In the genomic region with DNA sequence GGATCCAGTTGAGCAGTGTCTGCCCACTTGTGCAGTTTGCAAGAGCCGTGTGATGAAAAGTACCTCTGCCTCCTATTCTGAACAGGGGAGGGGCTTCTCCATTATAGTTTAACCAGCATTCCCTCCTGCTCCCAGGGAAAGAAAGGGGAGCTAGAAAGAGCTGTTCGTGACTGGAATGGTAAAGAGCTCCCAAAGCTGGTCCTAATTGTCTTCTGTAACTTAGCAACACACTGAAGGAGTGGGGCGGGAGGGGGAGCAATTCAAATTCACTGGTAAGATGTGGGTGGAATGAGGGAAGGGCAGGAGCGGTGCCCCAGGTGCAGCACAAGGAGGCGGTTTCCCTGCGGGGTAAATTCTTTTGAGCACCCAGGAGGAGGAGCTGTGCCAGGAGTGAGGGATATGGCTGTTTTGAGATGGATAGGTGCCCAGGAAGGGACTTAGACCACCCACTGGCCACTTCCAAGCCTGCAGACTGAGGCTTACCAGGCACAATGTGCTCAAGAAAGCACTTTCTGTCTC, we compare ENCODE assay signal across 9 mouse cellular contexts.
A peak's percentile ranks its signal among the peaks of the same experiment; 100 is the strongest.
DNase-seq lines count a peak whose midpoint lies in the region; ATAC-seq lines count a peak whose summit lies in the region.
"Had no signal": no experiment of that assay in that cellular context is flagged by ENCODE, and none has a peak within 500 bp of the region (broad histone marks: within the 10 kb centered on the region; RNA-seq: fewer than 3 reads in every experiment).

No protein-coding gene starts in this region.

- no peaks in the 10 kb centered on the region for H3K9me3 ChIP-seq in limb, embryonic 11.5 days (ENCODE audit: control insufficient read depth, low read length)
- no peaks in the 10 kb centered on the region for H3K9me3 ChIP-seq in limb, embryonic 10.5 days (replicated peaks)
- H3K9me3 ChIP-seq in midbrain, embryonic 10.5 days (replicated peaks) = no peaks in the 10 kb centered on the region
- no peaks in the 10 kb centered on the region for H3K9me3 ChIP-seq in heart, embryonic 12.5 days (replicated peaks)

- DNase-seq in limb, embryonic 11.5 days (ENCODE audit: low spot score) = peak; percentile 38
- DNase-seq in limb, embryonic 10.5 days (ENCODE audit: low spot score) = no peak
- DNase-seq in frontal cortex, adult 2 months (ENCODE audit: extremely low spot score in 1 of 2, low spot score in 1 of 2) = peak; percentile 88 to 91
- peak; percentile 77 for DNase-seq in layer of hippocampus, adult 11-12 months (ENCODE audit: low spot score)
- peak; percentile 84 for DNase-seq in midbrain, embryonic 10.5 days (ENCODE audit: low spot score)
- DNase-seq in yolk sac, embryonic 10.5 days (ENCODE audit: low spot score) = peak; percentile 9
- no peak for DNase-seq in urinary bladder, adult 18-20 months (ENCODE audit: low spot score in 2 of 2)

- H3K27ac ChIP-seq in limb, embryonic 11.5 days (replicated peaks; ENCODE audit: low read depth, low read length) = no peak overlapping the region
- no peak overlapping the region for H3K27ac ChIP-seq in limb, embryonic 10.5 days
- peak overlapping the region; percentile 93 for H3K27ac ChIP-seq in midbrain, embryonic 10.5 days (replicated peaks)
- H3K27ac ChIP-seq in heart, embryonic 12.5 days (ENCODE audit: poor library complexity, severe bottlenecking) = no peak overlapping the region

- no peaks in the 10 kb centered on the region for H3K36me3 ChIP-seq in limb, embryonic 11.5 days (ENCODE audit: control insufficient read depth, insufficient read depth, low read length)
- no peaks in the 10 kb centered on the region for H3K36me3 ChIP-seq in limb, embryonic 10.5 days
- peaks cover 7% of the 10 kb centered on the region; the same call in 1 of the 2 replicates for H3K36me3 ChIP-seq in midbrain, embryonic 10.5 days
- H3K36me3 ChIP-seq in heart, embryonic 12.5 days = no peaks in the 10 kb centered on the region

- no peaks in the 10 kb centered on the region for H3K27me3 ChIP-seq in limb, embryonic 11.5 days (ENCODE audit: control insufficient read depth, insufficient read depth, low read length)
- H3K27me3 ChIP-seq in limb, embryonic 10.5 days (ENCODE audit: low read depth, poor library complexity, severe bottlenecking) = no peaks in the 10 kb centered on the region
- no peaks in the 10 kb centered on the region for H3K27me3 ChIP-seq in midbrain, embryonic 10.5 days (ENCODE audit: low read depth, poor library complexity, severe bottlenecking)
- no peaks in the 10 kb centered on the region for H3K27me3 ChIP-seq in heart, embryonic 12.5 days (replicated peaks)

- no peak overlapping the region for H3K4me3 ChIP-seq in limb, embryonic 11.5 days (ENCODE audit: low read depth, low read length)
- no peak overlapping the region for H3K4me3 ChIP-seq in limb, embryonic 10.5 days
- H3K4me3 ChIP-seq in midbrain, embryonic 10.5 days = peak overlapping the region; percentile 31; the same call in 1 of the 2 replicates
- no peak overlapping the region for H3K4me3 ChIP-seq in heart, embryonic 12.5 days
- H3K4me3 ChIP-seq: myocyte had no signal

- 16% methylated on average over 6 of the region's 6 CpGs for WGBS in limb, embryonic 11.5 days
- WGBS in limb, embryonic 10.5 days = 23% methylated on average over 6 of the region's 6 CpGs
- 5% methylated on average over 6 of the region's 6 CpGs for WGBS in midbrain, embryonic 10.5 days
- 35% methylated on average over 6 of the region's 6 CpGs for WGBS in heart, embryonic 12.5 days

- no peak overlapping the region for H3K9ac ChIP-seq in limb, embryonic 11.5 days (ENCODE audit: low read length)
- H3K9ac ChIP-seq in heart, embryonic 12.5 days = no peak overlapping the region

- peaks cover 5% of the 10 kb centered on the region; the same call in 1 of the 2 replicates for H3K4me1 ChIP-seq in limb, embryonic 11.5 days (ENCODE audit: control insufficient read depth, insufficient read depth, low read length)
- H3K4me1 ChIP-seq in limb, embryonic 10.5 days = peaks cover 24% of the 10 kb centered on the region
- H3K4me1 ChIP-seq in midbrain, embryonic 10.5 days = peaks cover 62% of the 10 kb centered on the region
- H3K4me1 ChIP-seq in heart, embryonic 12.5 days (replicated peaks) = 0 out of 2 replicates have a peak, but pooled peaks cover 4% of the 10 kb centered on the region

- no peak overlapping the region for H3K4me2 ChIP-seq in limb, embryonic 11.5 days (ENCODE audit: low read depth, severe bottlenecking)
- no peak overlapping the region for H3K4me2 ChIP-seq in heart, embryonic 12.5 days

- ATAC-seq in limb, embryonic 11.5 days (ENCODE audit: insufficient number of reproducible peaks, low FRiP score, low TSS enrichment, low read depth) = no peak
- ATAC-seq in heart, embryonic 12.5 days (ENCODE audit: insufficient number of reproducible peaks, low FRiP score) = no peak

Comparison
In these comparisons a context has a peak if more than half of its experiments do, and no peak if none do; other contexts are left out.
1. DNase-seq: peak in limb, embryonic 11.5 days (single experiment), frontal cortex, adult 2 months (2 of 2), layer of hippocampus, adult 11-12 months (single experiment), midbrain, embryonic 10.5 days (single experiment) and yolk sac, embryonic 10.5 days (single experiment); none in limb, embryonic 10.5 days (single experiment) and urinary bladder, adult 18-20 months (0 of 2).